Mouse (Mus musculus) urinary bladder, postnatal 10 days (tissue): Measurements from ENCODE around the gene Adh6a.
"Not testable (repeated sequence)": the region's sequence is repeated elsewhere in the genome, so short reads cannot be mapped to it uniquely, and the experiment has no call there.

Experiments
- DNase-seq: peaks from one replicate; pipeline ENCODE4 v3.0.0; 2022; ENCODE audit warnings: low spot score

Gene Adh6a

DNA sequence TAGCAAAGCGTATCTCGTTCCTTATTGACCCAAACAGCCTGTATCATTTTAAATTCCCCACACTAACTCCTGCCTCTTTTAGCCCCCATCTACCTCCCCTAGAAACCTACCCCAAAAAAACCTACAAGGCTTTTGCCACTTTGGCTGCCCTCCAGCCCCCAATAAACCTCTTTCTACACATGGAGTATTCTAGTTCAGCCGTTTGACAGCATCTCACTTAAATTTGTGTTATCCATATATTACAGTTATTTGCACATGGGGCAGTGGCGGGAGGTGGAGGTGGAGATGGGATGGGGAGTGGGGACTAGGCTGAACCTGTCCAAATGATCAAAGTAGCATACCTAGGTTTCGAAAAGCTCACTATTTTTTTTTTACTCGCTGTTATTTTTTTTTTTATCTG is 12.4 kb downstream of the Adh6a start:
- DNase-seq, result no peak

DNA sequence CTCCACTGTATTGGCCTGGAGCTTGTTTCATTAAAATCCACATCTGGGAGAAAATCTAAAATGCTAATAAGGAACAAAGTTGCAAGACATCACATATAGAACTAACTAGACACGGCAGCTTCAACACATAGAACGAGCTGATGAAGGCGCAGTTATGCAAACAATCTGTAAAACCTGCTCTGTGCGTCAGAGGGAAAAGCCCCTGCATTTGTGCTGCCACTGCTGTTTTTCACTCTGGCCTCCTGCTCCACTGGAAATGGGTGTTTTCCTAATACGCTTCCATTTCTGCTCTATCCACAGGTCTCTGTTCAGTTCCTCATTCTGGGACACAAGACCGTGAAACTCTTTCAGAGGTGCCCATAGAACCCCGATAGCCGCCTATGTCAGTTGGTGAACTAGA is 20.8 kb downstream of the Adh6a start:
- DNase-seq, result no peak

DNA sequence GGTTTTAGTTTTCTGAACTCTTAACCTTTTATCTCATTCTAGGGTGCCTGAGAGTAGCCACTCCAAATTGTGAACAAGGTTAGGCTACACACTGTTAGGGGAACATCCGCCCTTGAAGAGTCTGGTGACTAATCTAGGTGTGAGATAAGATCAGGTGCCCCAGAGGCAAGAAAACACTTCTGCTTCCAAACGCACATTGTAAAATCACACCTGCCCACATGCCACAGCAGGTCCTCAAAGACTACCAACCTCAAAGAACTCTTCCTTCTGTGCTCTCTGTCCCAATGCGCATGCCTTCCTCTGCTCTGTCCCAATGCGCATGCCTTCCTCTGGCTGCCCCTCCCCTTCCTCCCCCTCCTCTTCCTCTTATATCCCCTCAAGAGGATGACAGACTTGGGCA is 21.2 kb downstream of the Adh6a start:
- DNase-seq, result no peak

DNA sequence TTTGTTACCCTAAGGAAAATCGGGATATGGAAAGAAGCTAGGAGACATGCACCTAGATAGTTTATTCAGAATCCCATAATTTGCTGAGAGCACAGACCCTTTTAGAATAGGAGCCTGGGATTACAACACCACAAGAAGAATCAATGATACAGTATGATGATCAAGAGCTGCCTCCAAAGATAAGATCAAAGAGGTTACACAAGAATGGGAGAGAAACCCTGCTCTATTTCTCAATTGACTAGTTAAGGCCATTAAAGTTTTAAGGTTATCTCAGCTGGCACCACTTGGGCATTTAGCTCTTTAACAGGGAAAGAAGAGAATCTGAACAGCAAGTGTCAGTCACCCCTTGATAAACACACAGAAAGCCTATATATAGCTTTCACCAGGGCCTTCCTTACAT is 22.5 kb downstream of the Adh6a start:
- DNase-seq, result no peak

DNA sequence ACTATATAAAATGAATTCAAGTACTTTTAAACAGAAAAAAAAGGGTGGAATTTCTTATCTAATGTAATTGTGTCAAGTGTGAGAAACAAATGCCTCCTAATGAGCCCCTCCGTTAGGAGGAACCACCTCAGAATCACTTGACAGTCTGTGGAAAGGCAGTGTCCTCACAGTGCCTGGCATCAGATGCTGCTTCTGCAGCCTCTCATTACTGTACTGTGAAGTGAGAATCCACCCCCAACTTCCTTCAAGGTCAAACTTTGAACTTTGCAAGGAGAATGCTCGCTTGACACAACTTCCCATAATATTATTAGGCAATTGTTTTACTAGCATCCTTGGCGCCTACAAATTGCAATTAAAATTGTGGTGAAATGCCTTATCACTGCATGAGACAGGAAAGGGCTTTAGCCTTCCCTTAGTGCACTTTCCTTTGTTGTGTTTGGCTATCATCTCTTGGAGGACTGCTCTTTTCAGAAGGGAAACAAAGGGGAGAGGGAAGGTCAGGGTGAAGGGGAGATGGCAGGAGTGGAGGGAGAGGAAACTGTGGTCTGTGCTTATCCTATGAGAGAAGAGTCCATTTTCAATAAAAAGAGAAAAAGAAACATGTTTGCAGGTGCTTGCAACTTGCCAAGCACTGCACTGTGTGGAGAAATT is 23.1 kb downstream of the Adh6a start:
- no peak for DNase-seq

DNA sequence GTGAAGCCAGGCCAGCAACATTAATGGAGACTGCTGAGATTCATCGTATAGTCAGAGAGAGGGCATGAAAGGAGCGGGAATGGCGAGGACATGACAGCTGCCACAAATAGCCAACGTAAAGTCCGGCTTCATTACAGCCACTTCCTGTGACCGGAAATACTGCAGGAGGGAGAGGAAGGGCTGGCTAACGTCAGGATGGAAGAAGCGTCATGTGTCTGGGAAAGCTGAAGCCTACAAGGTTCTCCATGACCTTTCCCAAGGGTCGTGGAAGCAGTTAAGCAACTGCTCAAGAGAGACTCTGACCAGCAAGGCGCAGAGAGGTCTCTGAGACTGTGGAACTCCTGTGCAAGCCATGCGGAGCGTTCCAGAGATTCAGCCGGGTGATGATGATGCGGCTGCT is 28.4 kb downstream of the Adh6a start, which contains the start of gene Adh6b:
Gene Adh6b (plus strand): TSS at position 305 of the 400 bp plus-strand sequence.
- no peak for DNase-seq

DNA sequence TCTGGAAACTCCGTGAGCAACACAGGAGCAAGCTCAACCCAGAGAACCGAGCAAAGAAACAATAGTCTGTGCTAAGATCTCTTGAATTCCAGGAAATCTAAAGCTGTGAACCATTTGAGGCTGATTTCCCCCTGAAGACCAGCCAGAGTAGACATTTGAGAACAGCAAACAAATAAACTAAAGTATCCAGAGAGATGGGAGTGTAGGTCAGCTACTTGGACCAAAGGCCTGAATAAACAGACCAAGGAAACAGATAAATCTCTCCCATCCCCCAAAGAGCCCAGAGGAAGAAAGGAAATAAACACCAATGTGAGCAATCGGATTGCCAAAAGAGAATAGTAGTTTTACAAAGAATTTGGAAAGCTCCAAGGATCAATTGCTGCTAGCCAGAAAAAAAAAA is 34.0 kb downstream of the Adh6a start:
- DNase-seq, result no peak

DNA sequence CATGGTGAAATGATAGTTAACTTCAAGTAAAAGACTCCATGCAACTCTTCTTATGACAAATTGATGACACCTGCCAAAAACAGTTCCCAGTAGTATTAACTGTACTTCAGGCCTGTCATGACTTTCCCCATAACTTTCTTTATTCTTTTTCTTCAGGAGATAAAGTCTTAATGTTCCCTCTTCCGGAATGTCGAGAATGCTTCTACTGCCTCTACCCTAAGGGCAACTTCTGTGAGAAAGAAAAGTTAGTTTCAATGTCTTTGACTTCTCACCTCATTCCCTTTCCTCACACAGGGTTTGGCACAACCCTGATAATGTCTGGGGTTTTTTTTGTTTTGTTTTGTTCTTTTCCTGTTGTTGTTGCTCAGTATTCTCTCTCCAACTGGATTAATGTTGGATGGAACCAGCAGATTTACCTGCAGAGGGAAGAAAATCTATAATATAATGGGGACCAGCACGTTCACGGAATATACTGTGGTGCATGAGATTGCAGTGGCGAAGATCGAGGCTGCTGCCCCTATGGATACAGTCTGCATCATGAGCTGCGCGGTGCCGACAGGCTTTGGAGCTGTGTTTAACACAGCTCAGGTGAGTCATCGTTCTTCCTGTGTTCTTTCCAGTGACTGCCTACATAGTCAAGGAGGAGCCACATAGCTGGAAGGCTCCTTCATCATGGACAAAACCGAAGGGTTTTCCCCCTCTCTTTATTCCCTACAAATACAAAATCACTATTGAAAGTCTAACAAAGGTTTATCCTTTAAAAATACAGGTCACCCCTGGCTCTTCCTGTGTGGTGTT is 39.1 kb downstream of the Adh6a start:
- no peak for DNase-seq

DNA sequence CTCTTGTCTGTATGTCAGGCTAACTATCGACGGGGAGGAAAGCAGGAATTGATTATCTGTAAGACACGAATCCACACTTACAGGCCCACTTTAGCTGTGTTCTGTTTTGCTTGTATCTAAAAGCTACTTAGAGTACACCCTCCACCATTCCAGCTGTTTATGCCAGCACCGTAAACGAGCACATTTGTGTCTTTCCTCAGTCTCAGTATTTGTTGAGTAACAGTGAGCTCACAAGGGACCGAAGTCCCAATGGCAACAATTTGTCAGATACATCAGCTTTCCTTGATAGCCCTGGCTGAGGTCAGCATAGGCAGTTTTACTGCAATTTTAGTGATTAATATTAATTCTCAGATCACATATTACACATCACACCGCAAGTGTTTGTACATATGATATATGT is 45.8 kb downstream of the Adh6a start:
- DNase-seq, result no peak

DNA sequence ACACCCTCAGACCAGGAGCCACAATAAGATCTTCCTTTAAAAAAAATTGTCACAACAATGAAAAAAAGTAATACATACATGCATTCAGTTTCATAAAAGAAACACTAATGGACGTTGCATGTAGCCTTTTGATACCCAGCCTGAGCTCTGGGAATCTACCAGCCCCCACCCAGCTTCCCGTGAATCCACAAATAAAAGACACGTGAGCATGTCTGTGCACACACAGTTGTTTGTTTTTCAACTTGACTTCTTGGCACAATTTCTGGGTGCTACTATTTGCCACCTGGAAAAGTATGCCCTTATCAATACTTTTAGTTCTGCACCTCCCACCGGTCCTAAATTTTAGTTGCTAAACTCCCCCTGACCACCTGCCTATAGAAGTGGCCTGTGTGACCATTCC is 47.6 kb downstream of the Adh6a start:
- DNase-seq, result no peak

DNA sequence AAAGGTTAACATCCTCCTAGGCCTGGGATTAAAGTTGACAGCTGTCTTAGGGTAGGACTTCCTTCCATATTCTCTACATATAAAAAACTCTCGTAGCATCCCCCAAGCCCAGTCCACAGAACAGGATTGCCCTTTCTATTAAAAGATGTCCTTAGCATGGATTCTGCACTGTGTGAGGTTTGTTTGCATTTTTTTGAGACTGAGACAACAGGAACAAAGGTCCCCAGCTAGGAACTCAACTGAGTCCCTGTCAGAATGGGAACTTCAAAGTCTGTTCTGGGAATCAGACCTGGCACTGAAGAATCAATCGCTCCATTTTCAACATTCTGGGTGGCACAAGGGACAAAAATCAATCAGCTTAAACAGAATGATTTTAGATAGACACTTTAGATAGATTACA is 49.8 kb downstream of the Adh6a start:
- DNase-seq, result no peak

DNA sequence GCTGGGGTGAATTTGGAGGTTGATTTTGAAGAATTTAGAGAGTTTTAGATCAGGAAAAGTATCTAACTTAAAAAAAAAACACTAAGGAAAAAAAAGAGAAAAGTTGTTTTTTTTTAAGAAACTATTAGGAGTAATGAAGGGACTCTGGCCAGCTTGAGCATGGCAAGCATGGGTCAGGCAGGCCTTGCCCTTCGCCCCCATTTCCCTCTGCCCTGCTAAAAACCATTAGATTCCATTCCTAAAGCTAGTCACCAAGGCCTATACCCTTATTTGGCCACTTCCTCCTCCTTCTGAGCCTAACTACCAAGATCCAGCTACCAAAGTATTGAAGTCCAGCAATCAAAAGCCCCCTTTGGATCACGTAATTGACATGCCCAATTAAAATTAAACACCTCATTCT is 53.1 kb downstream of the Adh6a start:
- no peak for DNase-seq

DNA sequence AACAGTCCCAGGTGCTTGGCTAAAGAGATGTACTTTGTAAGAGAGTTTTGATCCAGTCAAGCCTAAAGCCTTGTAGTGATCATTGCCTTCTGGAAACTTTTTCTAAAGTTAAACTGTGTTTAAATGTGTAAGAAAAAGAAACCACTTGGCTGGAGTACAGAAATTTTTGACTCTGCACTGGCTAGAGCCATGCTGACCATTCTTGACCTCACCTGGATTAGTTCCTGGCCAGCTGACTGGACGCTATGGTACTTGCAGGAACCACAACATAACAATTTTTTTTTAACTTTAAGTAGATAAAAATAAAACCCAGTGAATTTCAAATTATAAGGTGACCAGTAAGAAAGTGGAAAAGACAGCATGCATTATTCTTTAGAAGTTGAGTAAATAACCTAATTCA is 56.5 kb downstream of the Adh6a start:
- no peak for DNase-seq

DNA sequence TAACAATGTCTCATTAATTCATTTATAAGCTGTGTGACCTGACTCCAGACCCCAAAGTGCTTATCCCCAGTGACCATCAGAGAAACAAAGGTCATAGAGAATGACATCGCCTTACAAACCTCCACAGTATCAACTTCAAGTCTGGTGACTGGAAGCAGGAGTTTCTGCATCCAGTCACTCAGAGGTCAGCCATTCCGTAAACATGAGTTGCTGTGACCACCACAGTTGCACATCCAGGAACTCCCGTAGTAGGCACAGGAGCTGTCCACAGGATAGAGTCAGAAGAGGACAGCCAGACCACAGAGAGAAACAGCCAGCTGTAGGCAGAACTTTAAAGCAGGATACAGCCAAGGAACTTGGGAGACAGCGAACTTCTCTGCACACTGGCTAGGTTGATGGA is 57.2 kb downstream of the Adh6a start:
- DNase-seq, result not testable (repeated sequence)

DNA sequence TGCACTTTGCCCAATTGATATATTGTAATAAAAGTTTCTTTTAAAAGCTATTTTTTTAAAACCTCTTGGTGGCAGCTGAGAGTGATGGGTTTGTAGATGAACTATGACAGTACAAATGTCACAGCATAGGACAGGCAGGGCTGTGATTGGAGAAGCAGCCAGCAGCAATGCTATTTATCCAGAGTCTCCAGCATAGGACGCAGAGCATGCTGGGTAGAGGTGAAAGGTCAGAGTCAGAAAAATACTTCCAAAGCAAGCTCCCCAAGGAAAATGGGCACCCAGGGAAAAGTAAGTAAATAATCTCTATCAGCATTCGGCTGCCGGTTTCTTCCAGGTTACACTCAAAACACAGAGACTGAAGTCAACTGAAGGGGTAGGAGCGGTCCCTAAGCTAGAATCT is 60.8 kb downstream of the Adh6a start:
- no peak for DNase-seq

DNA sequence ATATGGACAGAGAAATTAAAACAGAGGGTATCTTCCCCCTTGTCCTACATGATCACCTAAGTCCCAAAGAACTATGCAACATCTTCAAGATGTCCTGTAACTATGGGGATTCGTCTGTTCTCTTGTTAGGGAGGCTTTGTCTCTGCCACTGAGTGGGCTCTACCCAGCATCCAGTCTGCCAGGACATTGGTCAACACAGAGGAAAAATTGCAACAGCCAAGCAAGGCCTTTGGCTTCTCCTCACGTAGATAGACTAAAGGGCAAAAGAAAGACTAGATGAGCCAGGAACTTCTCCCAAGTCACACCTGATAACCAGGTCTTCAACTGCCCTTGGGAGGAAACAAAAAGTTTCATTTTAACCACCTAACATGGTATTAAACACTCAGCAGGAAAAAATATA is 62.1 kb downstream of the Adh6a start:
- DNase-seq, result no peak
